9 mouse cellular contexts compared by ENCODE assay signal in genomic region chr5:122987211-122988020, GRCm38 (mm10). TPM values are rescaled to one million over a fixed set of nuclear protein-coding genes. Genes with fewer than 3 reads are reported as not detected.
DNase-seq lines count a peak whose midpoint lies in the region; ATAC-seq lines count a peak whose summit lies in the region.
"Had no signal": no experiment of that assay in that cellular context is flagged by ENCODE, and none has a peak within 500 bp of the region (broad histone marks: within the 10 kb centered on the region; RNA-seq: fewer than 3 reads in every experiment).

No protein-coding gene starts in this region.

- peak overlapping the region; percentile 68 for H3K9ac ChIP-seq in forebrain, embryonic 15.5 days (replicated peaks)
- H3K9ac ChIP-seq in intestine, embryonic 16.5 days (ENCODE audit: low read depth, low read length): peak overlapping the region; percentile 75

- peak overlapping the region; percentile 94 for H3K27ac ChIP-seq in forebrain, embryonic 15.5 days (replicated peaks)
- 0 out of 2 replicates have a peak overlapping the region, but pooled peaks have one; percentile 64 for H3K27ac ChIP-seq in intestine, embryonic 16.5 days (ENCODE audit: low read length)

- WGBS in forebrain, embryonic 15.5 days: 3% methylated on average over 39 of the region's 39 CpGs
- WGBS in intestine, embryonic 16.5 days: 10% methylated on average over 39 of the region's 39 CpGs

- peak; percentile 40 to 60 for DNase-seq in adrenal gland, postnatal 36 days
- DNase-seq in lung, postnatal 10 days: peak; percentile 58
- DNase-seq in right cerebral cortex, postnatal 25 days: peak; percentile 51
- no peak for DNase-seq in adipocyte (ENCODE audit: low spot score)

- no peak for ATAC-seq in megakaryocyte, adult 5-6 weeks (ENCODE audit: poor library complexity, severe bottlenecking)
- peak; percentile 39 for ATAC-seq in forebrain, embryonic 15.5 days (replicated peaks)
- peak; percentile 21; the same call in 1 of the 2 replicates for ATAC-seq in intestine, embryonic 16.5 days

- peaks cover 30% of the 10 kb centered on the region for H3K36me3 ChIP-seq in megakaryocyte, embryonic 14.5 days (replicated peaks; ENCODE audit: low read length)
- H3K36me3 ChIP-seq in forebrain, embryonic 15.5 days: no peaks in the 10 kb centered on the region
- H3K36me3 ChIP-seq in intestine, embryonic 16.5 days (ENCODE audit: control insufficient read depth, insufficient read depth, low read length): no peaks in the 10 kb centered on the region

- H3K4me1 ChIP-seq in megakaryocyte, embryonic 14.5 days: peaks cover 65% of the 10 kb centered on the region
- peaks cover 64% of the 10 kb centered on the region for H3K4me1 ChIP-seq in forebrain, embryonic 15.5 days
- peaks cover 22% of the 10 kb centered on the region for H3K4me1 ChIP-seq in intestine, embryonic 16.5 days (ENCODE audit: control insufficient read depth, insufficient read depth, low read length)

- H3K9me3 ChIP-seq in megakaryocyte, embryonic 14.5 days: no peaks in the 10 kb centered on the region
- no peaks in the 10 kb centered on the region for H3K9me3 ChIP-seq in forebrain, embryonic 15.5 days
- H3K9me3 ChIP-seq in intestine, embryonic 16.5 days (ENCODE audit: control insufficient read depth, low read length): no peaks in the 10 kb centered on the region

- H3K4me3 ChIP-seq in megakaryocyte, embryonic 14.5 days (replicated peaks): peak overlapping the region; percentile 95
- H3K4me3 ChIP-seq in forebrain, embryonic 15.5 days: peak overlapping the region; percentile 68
- H3K4me3 ChIP-seq in intestine, embryonic 16.5 days (ENCODE audit: low read length): peak overlapping the region; percentile 76

- no peaks in the 10 kb centered on the region for H3K27me3 ChIP-seq in megakaryocyte, embryonic 14.5 days (replicated peaks)
- no peaks in the 10 kb centered on the region for H3K27me3 ChIP-seq in forebrain, embryonic 15.5 days
- H3K27me3 ChIP-seq in intestine, embryonic 16.5 days (replicated peaks; ENCODE audit: control insufficient read depth, insufficient read depth, low read length): no peaks in the 10 kb centered on the region

- H3K4me2 ChIP-seq in forebrain, embryonic 15.5 days (replicated peaks): peak overlapping the region; percentile 99
- peak overlapping the region; percentile 97 for H3K4me2 ChIP-seq in intestine, embryonic 16.5 days (ENCODE audit: low read depth, low read length)

RNA-seq across cellular contexts. Expression of gene Kdm2b, which starts 2.2 kb away (rescaled TPM):
- 19.1 and 24.4 TPM in 2 replicates for polyA plus RNA-seq in megakaryocyte, embryonic 14.5 days (2012; ENCODE audit: insufficient read depth, low replicate concordance)
- total RNA-seq in megakaryocyte, adult 5-6 weeks (2015): 29.1 and 38.3 TPM in 2 replicates
- 31.6 and 38.6 TPM in 2 replicates for total RNA-seq in megakaryocyte, adult 5-6 weeks (2017)
- total RNA-seq in adrenal gland, postnatal 36 days (2021): 10 to 100 TPM; 13.4 to 14.7 TPM
- polyA plus RNA-seq in forebrain, embryonic 15.5 days (2015; fragmentation: Nextera tagmentation; extraction: Ambion mirVana): 138 and 141 TPM in 2 replicates
- polyA plus RNA-seq in intestine, embryonic 16.5 days (2015; fragmentation: Nextera tagmentation; extraction: Ambion mirVana): 21.6 and 22.4 TPM in 2 replicates

RNA-seq across cellular contexts. Expression of gene Orai1, which starts 27.5 kb away (rescaled TPM):
- 111 and 131 TPM in 2 replicates for polyA plus RNA-seq in megakaryocyte, embryonic 14.5 days (2012; ENCODE audit: insufficient read depth, low replicate concordance)
- 80.5 and 87.4 TPM in 2 replicates for total RNA-seq in megakaryocyte, adult 5-6 weeks (2015)
- 21.0 and 21.8 TPM in 2 replicates for total RNA-seq in megakaryocyte, adult 5-6 weeks (2017)
- 10 to 100 TPM in 1 of 2 experiments, 1 to 10 TPM in 1; 9.2 to 12.3 TPM for total RNA-seq in adrenal gland, postnatal 36 days (2021)
- 14.0 and 14.9 TPM in 2 replicates for polyA plus RNA-seq in forebrain, embryonic 15.5 days (2015; fragmentation: Nextera tagmentation; extraction: Ambion mirVana)
- 20.1 and 21.9 TPM in 2 replicates for polyA plus RNA-seq in intestine, embryonic 16.5 days (2015; fragmentation: Nextera tagmentation; extraction: Ambion mirVana)

RNA-seq across cellular contexts. Expression of gene Morn3, which starts 59.4 kb away (rescaled TPM):
- not detected in 2 replicates for polyA plus RNA-seq in megakaryocyte, embryonic 14.5 days (2012; ENCODE audit: insufficient read depth, low replicate concordance)
- total RNA-seq in megakaryocyte, adult 5-6 weeks (2015): not detected in 2 replicates
- total RNA-seq in megakaryocyte, adult 5-6 weeks (2017): not detected in 2 replicates
- total RNA-seq in adrenal gland, postnatal 36 days (2021): not detected
- polyA plus RNA-seq in forebrain, embryonic 15.5 days (2015; fragmentation: Nextera tagmentation; extraction: Ambion mirVana): 1.1 and 2.2 TPM in 2 replicates
- polyA plus RNA-seq in intestine, embryonic 16.5 days (2015; fragmentation: Nextera tagmentation; extraction: Ambion mirVana): 0.57 TPM in 1 of 2 replicates, not detected in the other
- total RNA-seq: gastrocnemius, postnatal 36 days had no signal
